Mouse (Mus musculus) thymus, adult 2 months (tissue): ENCODE results near the gene Mreg.

Experiments used
- CTCF ChIP-seq: fragments of 200-500 bp; IDR thresholded peaks from 2 replicates; pipeline ENCODE4 v1.5.1; 2012; ENCODE audit warnings: mild to moderate bottlenecking, control low read depth, low read length, moderate library complexity, borderline replicate concordance; ENCODE audit not compliant: control insufficient read depth, poor library complexity, insufficient read depth; ENCODE audit errors: extremely low read depth
- POLR2A ChIP-seq: fragments of 200-500 bp; IDR thresholded peaks from 2 replicates; pipeline ENCODE4 v1.6.1; 2012; ENCODE audit warnings: mild to moderate bottlenecking, low read length, control low read depth, moderate library complexity; ENCODE audit not compliant: control insufficient read depth, poor library complexity, insufficient read depth; ENCODE audit errors: extremely low read depth

DNA sequence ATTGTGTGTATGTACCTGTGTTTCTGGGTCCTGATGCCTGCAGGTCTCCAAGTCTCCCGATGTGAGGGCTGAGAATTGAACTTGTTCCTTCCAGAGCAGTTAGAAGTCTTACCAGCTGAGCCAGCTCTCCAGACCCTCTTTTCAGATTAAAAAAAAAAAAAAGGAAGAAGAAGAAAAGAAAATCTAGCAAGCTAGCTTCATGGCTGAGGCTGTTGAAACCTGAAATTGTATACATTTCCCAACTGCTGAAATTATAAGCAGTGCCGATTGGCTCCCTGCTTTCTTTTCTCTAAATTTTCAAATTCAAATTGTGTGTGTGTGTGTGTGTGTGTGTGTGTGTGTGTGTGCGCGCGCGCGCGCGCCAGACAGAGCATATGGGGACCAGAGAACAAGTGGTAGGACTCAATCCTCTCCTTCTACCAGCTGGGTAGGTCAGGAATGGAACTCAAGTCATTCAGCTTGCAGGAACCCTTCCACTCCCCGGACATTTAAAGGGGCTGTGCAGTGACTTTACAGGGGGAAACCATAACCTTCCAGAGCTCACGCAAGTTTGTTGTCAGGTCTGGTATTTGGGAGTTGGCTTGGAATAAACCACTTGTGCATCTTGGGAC, 41.9 kb upstream of the Mreg start:
- no peak for TF ChIP-seq CTCF
- no peak for TF ChIP-seq POLR2A
